Mouse (Mus musculus) embryonic facial prominence, embryonic 14.5 days (tissue): ENCODE results near the gene Rilpl1. TPM values are rescaled to one million over a fixed set of nuclear protein-coding genes. Genes with fewer than 3 reads are reported as not detected.

Source experiments
- ATAC-seq: fragments of 200-750 bp; cut with Nextera tagmentation; 2 replicates; pipeline ENCODE4 v1.8.0; 2017; ENCODE audit warnings: low read depth, moderate number of reproducible peaks, moderate TSS enrichment
- DNase-seq: peaks from one replicate; pipeline ENCODE4 v3.0.0-alpha.2; 2015; ENCODE audit warnings: low spot score
- H3K27ac ChIP-seq: fragments of 300-500 bp; sonication (generic); replicated peaks from 2 replicates; pipeline ENCODE4 v1.5.1; 2014; ENCODE audit warnings: low read depth, mild to moderate bottlenecking, low read length, moderate library complexity
- H3K27me3 ChIP-seq: fragments of 300-500 bp; sonication (generic); replicated peaks from 2 replicates; pipeline ENCODE4 v1.6.1; 2014; ENCODE audit warnings: low read length; ENCODE audit not compliant: control insufficient read depth, insufficient read depth
- H3K36me3 ChIP-seq: fragments of 300-500 bp; sonication (generic); 2 replicates; pipeline ENCODE4 v1.6.1; 2014; ENCODE audit warnings: low read length, mixed read lengths; ENCODE audit not compliant: control insufficient read depth, insufficient read depth
- H3K4me1 ChIP-seq: fragments of 300-500 bp; sonication (generic); 2 replicates; pipeline ENCODE4 v1.6.1; 2014; ENCODE audit warnings: antibody characterized with exemption, low read length; ENCODE audit not compliant: control insufficient read depth, insufficient read depth
- H3K4me2 ChIP-seq: fragments of 300-500 bp; sonication (generic); 2 replicates; pipeline ENCODE4 v1.6.1; 2014; ENCODE audit warnings: low read depth, mild to moderate bottlenecking, low read length, moderate library complexity, mixed read lengths
- H3K4me3 ChIP-seq: fragments of 300-500 bp; sonication (generic); 2 replicates; pipeline ENCODE4 v1.5.1; 2014; ENCODE audit warnings: low read depth, mild to moderate bottlenecking, low read length
- H3K9ac ChIP-seq: fragments of 300-500 bp; sonication (generic); 2 replicates; pipeline ENCODE4 v1.6.1; 2014; ENCODE audit warnings: low read depth, mild to moderate bottlenecking, low read length, moderate library complexity, mixed read lengths
- H3K9me3 ChIP-seq: fragments of 300-500 bp; sonication (generic); 2 replicates; pipeline ENCODE4 v1.6.1; 2016; ENCODE audit warnings: low read length; ENCODE audit not compliant: control insufficient read depth
- WGBS: fragments of 180-500 bp; shearing (Covaris S2); extraction: QIAGEN DNeasy Blood & Tissue Kit; methylation state at CpG from one replicate; pipeline ENCODE4 v1.1.7; 2014; 5-methylcytosine and 5-hydroxymethylcytosine counted together
- polyA plus RNA-seq: library from polyadenylated mRNA; unstranded; fragments of >200 nt; fragmentation: Nextera tagmentation; extraction: Ambion mirVana; gene quantifications from 2 replicates; pipeline ENCODE4 v1.2.1, GENCODE M21; 2014

Gene Rilpl1
- polyA plus RNA-seq, 1 experiment from 2014 or later, result 29.6 TPM

- H3K27ac ChIP-seq, result no peak overlapping the region
- peaks cover 47% of the 10 kb centered on the region for H3K36me3 ChIP-seq
- DNase-seq (no peak), ATAC-seq (no peak)
- no peaks in the 10 kb centered on the region for H3K4me1 ChIP-seq
- no peaks in the 10 kb centered on the region for H3K27me3 ChIP-seq
- H3K9ac ChIP-seq, result no peak overlapping the region
- no peak overlapping the region for H3K4me2 ChIP-seq
- no peak overlapping the region for H3K4me3 ChIP-seq
- WGBS, result 88% methylated on average over 4 of the region's 4 CpGs
- no peaks in the 10 kb centered on the region for H3K9me3 ChIP-seq
Observed at GRCm38 (mm10) chr5:124521588-124521987, 9.6 kb downstream of the Rilpl1 start.

DNA sequence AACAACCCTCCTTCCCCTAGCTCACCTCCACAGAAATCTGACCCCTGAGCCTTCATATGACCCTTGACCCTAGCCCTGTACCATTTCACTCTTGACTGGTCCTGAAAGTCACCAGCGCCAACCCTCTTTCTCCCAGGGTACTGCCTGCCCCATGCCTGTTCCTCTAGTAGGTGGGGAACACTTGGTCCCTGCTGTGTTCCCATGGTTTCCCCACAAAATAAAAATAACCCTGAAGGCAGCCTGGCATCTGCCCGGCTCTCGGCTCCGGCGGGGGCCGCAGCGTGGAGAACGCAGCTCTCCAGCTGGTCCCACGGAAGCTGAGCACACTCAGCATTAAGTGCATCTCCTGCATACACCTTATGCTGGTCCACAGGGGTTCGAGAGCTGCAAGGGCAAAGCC lies 12.5 kb downstream of the Rilpl1 start:
- no peak overlapping the region for H3K9ac ChIP-seq
- WGBS, result 79% methylated on average over 10 of the region's 10 CpGs
- peaks cover 59% of the 10 kb centered on the region for H3K36me3 ChIP-seq
- ATAC-seq (no peak), DNase-seq (no peak)
- no peaks in the 10 kb centered on the region for H3K4me1 ChIP-seq
- H3K4me2 ChIP-seq, result no peak overlapping the region
- H3K27ac ChIP-seq, result no peak overlapping the region
- no peak overlapping the region for H3K4me3 ChIP-seq
- H3K9me3 ChIP-seq, result no peaks in the 10 kb centered on the region
- H3K27me3 ChIP-seq, result no peaks in the 10 kb centered on the region

DNA sequence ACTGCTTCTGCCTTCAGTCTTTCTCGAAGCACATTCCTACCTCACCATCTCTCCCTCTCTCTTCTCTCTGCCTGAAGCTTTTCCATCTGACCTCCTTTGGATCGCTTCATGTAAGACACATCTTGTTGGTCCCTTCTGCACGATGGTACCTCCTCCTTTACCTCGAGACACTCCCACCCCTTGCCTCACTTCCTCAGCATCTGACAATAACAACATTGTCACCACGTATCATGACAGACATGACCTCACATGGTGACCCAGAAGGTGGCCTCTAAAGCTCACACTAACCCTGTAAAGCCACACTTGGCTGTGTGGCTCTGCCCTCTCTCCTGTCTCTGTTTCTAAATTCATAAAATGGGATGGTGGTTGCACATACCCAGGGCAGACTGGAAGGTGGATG lies 15.4 kb downstream of the Rilpl1 start:
- Histone ChIP-seq H3K4me3 (no peak overlapping the region), H3K4me1 (no peaks in the 10 kb centered on the region), H3K27me3 (no peaks in the 10 kb centered on the region), H3K9ac (no peak overlapping the region), H3K4me2 (no peak overlapping the region), H3K27ac (no peak overlapping the region), H3K9me3 (no peaks in the 10 kb centered on the region), H3K36me3 (peaks cover 66% of the 10 kb centered on the region)
- DNase-seq (no peak), ATAC-seq (no peak)
- WGBS, result 75% methylated on average over 5 of the region's 5 CpGs

- Histone ChIP-seq H3K36me3 (peaks cover 48% of the 10 kb centered on the region), H3K27ac (peak overlapping the region; percentile 10; the same call in 1 of the 2 replicates)
- no peak for ATAC-seq
Observed at GRCm38 (mm10) chr5:124510536-124511050, 20.6 kb downstream of the Rilpl1 start.

GRCm38 (mm10) chr5:124509742-124510237 lies 21.4 kb downstream of the Rilpl1 start:
- ATAC-seq (peak; percentile 73), DNase-seq (peak; percentile 31)
- Histone ChIP-seq H3K27ac (no peak overlapping the region), H3K9ac (no peak overlapping the region), H3K9me3 (no peaks in the 10 kb centered on the region), H3K27me3 (no peaks in the 10 kb centered on the region), H3K4me2 (no peak overlapping the region), H3K36me3 (peaks cover 43% of the 10 kb centered on the region), H3K4me3 (no peak overlapping the region), H3K4me1 (no peaks in the 10 kb centered on the region)
- WGBS, result 60% methylated on average over 12 of the region's 12 CpGs

More at GRCm38 (mm10) chr5:124510536-124511050, 20.6 kb downstream of the Rilpl1 start:
- no peak overlapping the region for H3K9ac ChIP-seq
- 83% methylated on average over 10 of the region's 10 CpGs for WGBS
- H3K9me3 ChIP-seq, result no peaks in the 10 kb centered on the region
- no peaks in the 10 kb centered on the region for H3K27me3 ChIP-seq
- no peak overlapping the region for H3K4me3 ChIP-seq
- H3K4me2 ChIP-seq, result no peak overlapping the region
- H3K4me1 ChIP-seq, result no peaks in the 10 kb centered on the region
- no peak for DNase-seq

DNA sequence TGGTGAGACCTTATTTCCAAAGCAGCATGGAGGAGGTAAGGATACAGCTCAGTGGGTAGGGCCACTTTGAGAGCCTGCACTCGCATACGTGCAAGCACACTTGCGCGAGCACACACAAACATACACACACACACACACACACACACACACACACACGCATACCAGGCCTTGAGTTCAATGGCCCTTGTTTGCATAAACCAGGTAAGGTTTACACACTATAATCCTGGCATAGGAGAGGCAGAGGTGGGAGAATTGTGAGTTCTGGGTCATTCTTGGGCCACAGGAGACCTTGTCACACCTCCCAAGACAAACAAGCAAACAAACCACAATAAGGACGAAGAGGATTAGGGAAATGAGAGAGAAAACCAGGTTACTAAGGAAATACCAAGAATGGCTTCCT lies 22.0 kb downstream of the Rilpl1 start:
- ATAC-seq, result no peak
- no peaks in the 10 kb centered on the region for H3K4me1 ChIP-seq

DNA sequence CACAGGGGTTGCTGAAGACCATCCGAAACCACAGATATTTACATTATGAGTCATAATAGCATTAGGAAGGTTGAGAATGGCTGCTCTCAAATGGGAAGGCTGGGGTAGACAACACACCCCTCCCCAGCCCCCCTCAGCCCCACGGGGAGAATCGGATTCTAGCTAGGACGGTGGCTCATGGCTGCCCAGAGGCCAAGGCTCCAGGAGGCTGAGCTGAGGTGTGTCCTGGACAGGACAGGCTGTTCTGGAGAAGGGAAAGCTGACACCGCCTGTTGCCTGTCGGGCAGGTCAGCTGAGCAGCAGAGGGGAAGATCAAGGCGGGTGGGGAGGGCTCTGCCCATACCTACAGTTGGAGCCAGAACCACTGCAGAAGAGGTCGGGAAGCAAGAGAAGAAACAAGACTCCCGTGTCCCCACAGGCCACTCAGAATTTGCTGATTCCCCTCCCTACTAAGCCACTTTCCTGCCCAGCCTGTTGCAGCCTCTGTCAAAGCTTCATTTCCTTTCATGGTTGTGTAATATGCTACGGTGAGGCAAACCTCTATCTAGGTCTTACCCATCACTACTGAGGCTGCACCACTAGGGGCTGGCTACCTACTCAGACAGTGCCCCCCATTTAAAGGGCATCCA lies 24.3 kb downstream of the Rilpl1 start:
- ATAC-seq, result peak; percentile 56
- no peak overlapping the region for H3K4me3 ChIP-seq
- peak; percentile 41 for DNase-seq

More for the DNA sequence above, 22.0 kb downstream of the Rilpl1 start:
- 97% methylated on average over 6 of the region's 6 CpGs for WGBS
- H3K36me3 ChIP-seq, result peaks cover 44% of the 10 kb centered on the region
- no peak overlapping the region for H3K27ac ChIP-seq
- no peak overlapping the region for H3K9ac ChIP-seq
- no peak for DNase-seq
- H3K4me2 ChIP-seq, result no peak overlapping the region
- H3K27me3 ChIP-seq, result no peaks in the 10 kb centered on the region
- H3K9me3 ChIP-seq, result no peaks in the 10 kb centered on the region
- no peak overlapping the region for H3K4me3 ChIP-seq

GRCm38 (mm10) chr5:124505235-124505634 lies 26.0 kb downstream of the Rilpl1 start:
- Histone ChIP-seq H3K27me3 (no peaks in the 10 kb centered on the region), H3K4me1 (no peaks in the 10 kb centered on the region), H3K9ac (no peak overlapping the region), H3K9me3 (no peaks in the 10 kb centered on the region), H3K4me2 (no peak overlapping the region), H3K36me3 (peaks cover 43% of the 10 kb centered on the region), H3K27ac (no peak overlapping the region), H3K4me3 (no peak overlapping the region)
- WGBS, result 86% methylated on average over 4 of the region's 4 CpGs
- no peak for ATAC-seq
- no peak for DNase-seq

More for the DNA sequence above, 24.3 kb downstream of the Rilpl1 start:
- 0 out of 2 replicates have a peak overlapping the region, but pooled peaks have one; percentile 10 for H3K27ac ChIP-seq
- peak overlapping the region; percentile 45; the same call in 1 of the 2 replicates for H3K9ac ChIP-seq
- H3K4me2 ChIP-seq, result no peak overlapping the region
- H3K27me3 ChIP-seq, result no peaks in the 10 kb centered on the region
- H3K4me1 ChIP-seq, result no peaks in the 10 kb centered on the region
- peaks cover 39% of the 10 kb centered on the region for H3K36me3 ChIP-seq
- WGBS, result 38% methylated on average over 10 of the region's 10 CpGs
- H3K9me3 ChIP-seq, result no peaks in the 10 kb centered on the region

- DNase-seq (no peak), ATAC-seq (no peak)
- no peaks in the 10 kb centered on the region for H3K9me3 ChIP-seq
- no peaks in the 10 kb centered on the region for H3K4me1 ChIP-seq
- H3K4me3 ChIP-seq, result no peak overlapping the region
- WGBS, result 54% methylated on average over 14 of the region's 14 CpGs
- H3K9ac ChIP-seq, result no peak overlapping the region
- no peak overlapping the region for H3K27ac ChIP-seq
- peaks cover 51% of the 10 kb centered on the region for H3K36me3 ChIP-seq
- no peaks in the 10 kb centered on the region for H3K27me3 ChIP-seq
- H3K4me2 ChIP-seq, result no peak overlapping the region
Observed at GRCm38 (mm10) chr5:124503742-124504141, 27.4 kb downstream of the Rilpl1 start.
